8 mouse cellular contexts compared by ENCODE assay signal in the genomic region with DNA sequence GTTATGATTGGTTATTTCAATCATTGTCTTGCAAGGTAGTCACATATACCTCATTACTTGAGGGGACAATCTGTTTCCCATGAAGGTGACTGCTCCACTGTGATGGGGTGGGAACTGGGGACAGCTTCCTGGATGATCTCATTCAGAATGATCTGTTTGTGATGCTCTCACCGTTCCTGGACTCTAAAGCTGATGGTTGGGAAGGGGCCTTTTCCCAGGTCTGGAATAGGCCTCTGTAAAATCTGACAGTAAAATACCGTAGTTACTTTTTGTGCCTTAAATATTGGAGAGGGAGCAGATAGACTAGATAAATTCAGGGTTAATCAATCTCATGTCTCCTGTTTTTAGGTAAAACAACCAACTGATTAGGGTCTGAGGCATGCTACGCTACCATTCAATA. TPM values are rescaled to one million over a fixed set of nuclear protein-coding genes. Genes with fewer than 3 reads are reported as not detected.
A peak's percentile ranks its signal among the peaks of the same experiment; 100 is the strongest.
DNase-seq lines count a peak whose midpoint lies in the region; ATAC-seq lines count a peak whose summit lies in the region.

A gene (minus strand): TSS at position 101 of the 400 bp plus-strand sequence.

- no peaks in the 10 kb centered on the region for H3K9me3 ChIP-seq in kidney, embryonic 15.5 days (replicated peaks)
- no peaks in the 10 kb centered on the region for H3K9me3 ChIP-seq in intestine, embryonic 16.5 days (ENCODE audit: control insufficient read depth, low read length)
- H3K9me3 ChIP-seq in midbrain, embryonic 10.5 days (replicated peaks), result no peaks in the 10 kb centered on the region

- DNase-seq in kidney, postnatal 25 days, result no peak
- DNase-seq in adrenal gland, postnatal 36 days, result no peak
- no peak for DNase-seq in gastrocnemius, postnatal 25 days
- DNase-seq in midbrain, embryonic 10.5 days (ENCODE audit: low spot score), result no peak
- DNase-seq in right cerebral cortex, postnatal 36 days (ENCODE audit: low spot score in 2 of 2), result no peak
- DNase-seq in thymus, postnatal 25 days, result no peak

- peaks cover 7% of the 10 kb centered on the region for H3K4me1 ChIP-seq in kidney, embryonic 15.5 days
- H3K4me1 ChIP-seq in intestine, embryonic 16.5 days (ENCODE audit: control insufficient read depth, insufficient read depth, low read length), result 0 out of 2 replicates have a peak, but pooled peaks cover 2% of the 10 kb centered on the region
- peaks cover 10% of the 10 kb centered on the region for H3K4me1 ChIP-seq in midbrain, embryonic 10.5 days

- peak within 1 kb of the TSS; percentile 78 for H3K4me2 ChIP-seq in kidney, embryonic 15.5 days
- H3K4me2 ChIP-seq in intestine, embryonic 16.5 days (ENCODE audit: low read depth, low read length), result peak within 1 kb of the TSS; percentile 65

- peak within 1 kb of the TSS; percentile 90 for H3K4me3 ChIP-seq in kidney, embryonic 15.5 days (replicated peaks)
- H3K4me3 ChIP-seq in intestine, embryonic 16.5 days (ENCODE audit: low read length), result peak within 1 kb of the TSS; percentile 91
- H3K4me3 ChIP-seq in midbrain, embryonic 10.5 days, result peak within 1 kb of the TSS; percentile 82

- 85% methylated on average over 3 of the region's 3 CpGs for WGBS in kidney, embryonic 15.5 days
- WGBS in intestine, embryonic 16.5 days, result 83% methylated on average over 3 of the region's 3 CpGs
- 86% methylated on average over 3 of the region's 3 CpGs for WGBS in midbrain, embryonic 10.5 days

- 0 out of 2 replicates have a peak within 1 kb of the TSS, but pooled peaks have one; percentile 98 for H3K9ac ChIP-seq in kidney, embryonic 15.5 days
- peak within 1 kb of the TSS; percentile 95 for H3K9ac ChIP-seq in intestine, embryonic 16.5 days (ENCODE audit: low read depth, low read length)

- peak within 1 kb of the TSS; percentile 92 for H3K27ac ChIP-seq in kidney, embryonic 15.5 days
- H3K27ac ChIP-seq in intestine, embryonic 16.5 days (ENCODE audit: low read length), result no peak within 1 kb of the TSS
- H3K27ac ChIP-seq in midbrain, embryonic 10.5 days (replicated peaks), result peak within 1 kb of the TSS; percentile 92

- peaks cover 17% of the 10 kb centered on the region for H3K36me3 ChIP-seq in kidney, embryonic 15.5 days
- peaks cover 5% of the 10 kb centered on the region; the same call in 1 of the 2 replicates for H3K36me3 ChIP-seq in intestine, embryonic 16.5 days (ENCODE audit: control insufficient read depth, insufficient read depth, low read length)
- peaks cover 15% of the 10 kb centered on the region for H3K36me3 ChIP-seq in midbrain, embryonic 10.5 days

- no peak for ATAC-seq in kidney, embryonic 15.5 days (replicated peaks; ENCODE audit: low FRiP score)
- ATAC-seq in intestine, embryonic 16.5 days, result no peak

- H3K27me3 ChIP-seq in kidney, embryonic 15.5 days, result no peaks in the 10 kb centered on the region
- no peaks in the 10 kb centered on the region for H3K27me3 ChIP-seq in intestine, embryonic 16.5 days (replicated peaks; ENCODE audit: control insufficient read depth, insufficient read depth, low read length)
- no peaks in the 10 kb centered on the region for H3K27me3 ChIP-seq in midbrain, embryonic 10.5 days (ENCODE audit: low read depth, poor library complexity, severe bottlenecking)

RNA-seq across cellular contexts. Expression of the gene that starts here (rescaled TPM):
- 64.9 and 65.5 TPM in 2 replicates for polyA plus RNA-seq in kidney, embryonic 15.5 days (2015; fragmentation: Nextera tagmentation; extraction: Ambion mirVana)
- 10 to 100 TPM; 29.0 to 42.6 TPM for total RNA-seq in adrenal gland, postnatal 36 days (2021)
- total RNA-seq in gastrocnemius, postnatal 25 days (2021), result 10 to 100 TPM; 30.1 to 31.2 TPM
- polyA plus RNA-seq in intestine, embryonic 16.5 days (2015; fragmentation: Nextera tagmentation; extraction: Ambion mirVana), result 58.3 and 58.4 TPM in 2 replicates
- 42.9 and 46.5 TPM in 2 replicates for polyA plus RNA-seq in midbrain, embryonic 10.5 days (2016; fragmentation: Nextera tagmentation; extraction: Ambion mirVana)
